Mouse (Mus musculus) midbrain, embryonic 13.5 days (tissue): Measurements from ENCODE around the gene Ugt2b34. TPM values are rescaled to one million over a fixed set of nuclear protein-coding genes. Genes with fewer than 3 reads are reported as not detected.
"Not testable (repeated sequence)": the region's sequence is repeated elsewhere in the genome, so short reads cannot be mapped to it uniquely, and the experiment has no call there.

Experiments
- ATAC-seq: fragments of 200-750 bp; cut with Nextera tagmentation; 2 replicates; pipeline ENCODE4 v1.8.0; 2017; ENCODE audit warnings: mild to moderate bottlenecking, moderate TSS enrichment, moderate library complexity
- H3K27ac ChIP-seq: fragments of 300-500 bp; sonication (generic); 2 replicates; pipeline ENCODE4 v1.5.1; 2015; ENCODE audit warnings: inconsistent platforms, mild to moderate bottlenecking, moderate library complexity
- H3K27me3 ChIP-seq: fragments of 300-500 bp; sonication (generic); 2 replicates; pipeline ENCODE4 v1.6.1; 2015; ENCODE audit warnings: mild to moderate bottlenecking, inconsistent platforms
- H3K36me3 ChIP-seq: fragments of 300-500 bp; sonication (generic); 2 replicates; pipeline ENCODE4 v1.6.1; 2015; ENCODE audit warnings: mild to moderate bottlenecking, inconsistent platforms
- H3K4me1 ChIP-seq: fragments of 300-500 bp; sonication (generic); replicated peaks from 2 replicates; pipeline ENCODE4 v1.6.1; 2015; ENCODE audit warnings: inconsistent platforms
- H3K4me2 ChIP-seq: fragments of 300-500 bp; sonication (generic); replicated peaks from 2 replicates; pipeline ENCODE4 v1.6.1; 2015; ENCODE audit warnings: moderate library complexity, mild to moderate bottlenecking, inconsistent platforms
- H3K4me3 ChIP-seq: fragments of 300-500 bp; sonication (generic); replicated peaks from 2 replicates; pipeline ENCODE4 v1.5.1; 2015; ENCODE audit warnings: mild to moderate bottlenecking, inconsistent platforms
- H3K9ac ChIP-seq: fragments of 300-500 bp; sonication (generic); replicated peaks from 2 replicates; pipeline ENCODE4 v1.6.1; 2015; ENCODE audit warnings: mild to moderate bottlenecking, inconsistent platforms
- H3K9me3 ChIP-seq: fragments of 300-500 bp; sonication (generic); 2 replicates; pipeline ENCODE4 v1.6.1; 2016; ENCODE audit warnings: mild to moderate bottlenecking, inconsistent platforms
- WGBS: fragments of 180-500 bp; shearing (Covaris S2); methylation state at CpG from one replicate; pipeline ENCODE4 v1.1.7; 2015; 5-methylcytosine and 5-hydroxymethylcytosine counted together
- polyA plus RNA-seq: library from polyadenylated mRNA; unstranded; fragments of >200 nt; fragmentation: Nextera tagmentation; extraction: Ambion mirVana; gene quantifications from 2 replicates; pipeline ENCODE4 v1.2.1, GENCODE M21; 2015

Gene Ugt2b34
- polyA plus RNA-seq, 1 experiment from 2014 or later = not detected

GRCm38 (mm10) chr5:86857682-86858081 lies 49.1 kb downstream of the Ugt2b34 start:
- Histone ChIP-seq H3K27me3 (no peaks in the 10 kb centered on the region), H3K9ac (no peak overlapping the region), H3K36me3 (no peaks in the 10 kb centered on the region), H3K4me3 (no peak overlapping the region), H3K4me1 (no peaks in the 10 kb centered on the region), H3K27ac (no peak overlapping the region), H3K4me2 (no peak overlapping the region), H3K9me3 (no peaks in the 10 kb centered on the region)
- WGBS = 18% methylated on average over 1 of the region's 1 CpGs
- no peak for ATAC-seq

GRCm38 (mm10) chr5:86856505-86856904 lies 50.2 kb downstream of the Ugt2b34 start:
- H3K9ac ChIP-seq, ATAC-seq: not testable (repeated sequence)
- WGBS = 83% methylated on average over 13 of the region's 13 CpGs

GRCm38 (mm10) chr5:86851658-86852057 lies 55.1 kb downstream of the Ugt2b34 start:
- Histone ChIP-seq H3K36me3 (no peaks in the 10 kb centered on the region), H3K27me3 (no peaks in the 10 kb centered on the region), H3K4me3 (no peak overlapping the region), H3K9me3 (no peaks in the 10 kb centered on the region), H3K4me1 (no peaks in the 10 kb centered on the region), H3K9ac (no peak overlapping the region), H3K4me2 (no peak overlapping the region), H3K27ac (no peak overlapping the region)
- no peak for ATAC-seq
- 45% methylated on average over 5 of the region's 5 CpGs for WGBS

More at GRCm38 (mm10) chr5:86856505-86856904, 50.2 kb downstream of the Ugt2b34 start:
- not testable (repeated sequence) for H3K4me1 ChIP-seq, H3K36me3 ChIP-seq, H3K27me3 ChIP-seq, H3K4me3 ChIP-seq, H3K9me3 ChIP-seq, H3K27ac ChIP-seq, H3K4me2 ChIP-seq

- peak; percentile 55; the same call in 1 of the 2 replicates for ATAC-seq
- no peaks in the 10 kb centered on the region for H3K36me3 ChIP-seq
These were observed 56.6 kb downstream of the Ugt2b34 start for GRCm38 (mm10) chr5:86850104-86850503.

GRCm38 (mm10) chr5:86841261-86841660 lies 65.5 kb downstream of the Ugt2b34 start:
- not testable (repeated sequence) for H3K9me3 ChIP-seq, H3K36me3 ChIP-seq, ATAC-seq, H3K4me3 ChIP-seq, H3K4me2 ChIP-seq, H3K27me3 ChIP-seq, H3K27ac ChIP-seq, H3K9ac ChIP-seq, H3K4me1 ChIP-seq

More at GRCm38 (mm10) chr5:86850104-86850503, 56.6 kb downstream of the Ugt2b34 start:
- no peaks in the 10 kb centered on the region for H3K27me3 ChIP-seq
- no peaks in the 10 kb centered on the region for H3K4me1 ChIP-seq
- H3K4me2 ChIP-seq = no peak overlapping the region
- H3K4me3 ChIP-seq = no peak overlapping the region
- no peak overlapping the region for H3K9ac ChIP-seq
- H3K9me3 ChIP-seq = no peaks in the 10 kb centered on the region
- H3K27ac ChIP-seq = no peak overlapping the region

GRCm38 (mm10) chr5:86840207-86840606 lies 66.5 kb downstream of the Ugt2b34 start:
- Histone ChIP-seq H3K27me3 (no peaks in the 10 kb centered on the region), H3K4me1 (no peaks in the 10 kb centered on the region), H3K4me2 (no peak overlapping the region), H3K4me3 (no peak overlapping the region), H3K9ac (no peak overlapping the region), H3K27ac (no peak overlapping the region), H3K36me3 (peaks cover 15% of the 10 kb centered on the region), H3K9me3 (0 out of 2 replicates have a peak, but pooled peaks cover 3% of the 10 kb centered on the region)
- no peak for ATAC-seq
- 92% methylated on average over 2 of the region's 2 CpGs for WGBS

Other genes with a start within 250 kb of the Ugt2b34 start
- gene Tmprss11b, start 230.6 kb downstream of the Ugt2b34 start, polyA plus RNA-seq = not detected in 2 replicates
- 0.07 TPM in 1 of 2 replicates, not detected in the other for gene Tmprss11e, start 161.1 kb downstream of the Ugt2b34 start, polyA plus RNA-seq
- 44.1 and 46.8 TPM in 2 replicates for gene Ythdc1, start 102.7 kb downstream of the Ugt2b34 start, polyA plus RNA-seq
- gene Ugt2b1, start 19.6 kb upstream of the Ugt2b34 start, polyA plus RNA-seq = not detected in 2 replicates
- not detected in 2 replicates for gene Ugt2b35, start 93.9 kb upstream of the Ugt2b34 start, polyA plus RNA-seq
- not detected in 2 replicates for gene Ugt2b36, start 185.6 kb upstream of the Ugt2b34 start, polyA plus RNA-seq
- gene Ugt2b5, start 233.4 kb upstream of the Ugt2b34 start, polyA plus RNA-seq = not detected in 2 replicates